Mouse (Mus musculus) layer of hippocampus, postnatal 14 days (tissue): ENCODE measurements around the gene Nup210l. TPM values are rescaled to one million over a fixed set of nuclear protein-coding genes. Genes with fewer than 3 reads are reported as not detected.

Experiments used
- DNase-seq, 2 experiments: peaks; one replicate each; pipeline ENCODE4 v3.0.0; 2021 to 2022; ENCODE audit warnings: low spot score in 2 of 2, mixed read lengths in 1 of 2
- total RNA-seq, 2 experiments: library from RNA; stranded (reverse); gene quantifications; 2 replicates each; pipeline ENCODE4 v1.2.3; 2021

The Nup210l gene
- total RNA-seq, 2 experiments from 2014 or later: 0.39 to 0.45 TPM

- no peak for DNase-seq
Observed at GRCm38 (mm10) chr3:90155996-90156395, 52.1 kb downstream of the Nup210l start.

- no peak for DNase-seq
Observed at GRCm38 (mm10) chr3:90159757-90160156, 55.8 kb downstream of the Nup210l start.

GRCm38 (mm10) chr3:90161541-90161940 lies 57.6 kb downstream of the Nup210l start:
- no peak for DNase-seq

- no peak for DNase-seq
Observed at GRCm38 (mm10) chr3:90179566-90179965, 75.6 kb downstream of the Nup210l start.

- no peak for DNase-seq
Observed at GRCm38 (mm10) chr3:90183581-90183980, 79.6 kb downstream of the Nup210l start.

- DNase-seq: no peak
Observed at GRCm38 (mm10) chr3:90190859-90191510, 87.1 kb downstream of the Nup210l start.

- DNase-seq: no peak
Observed at GRCm38 (mm10) chr3:90194759-90195158, 90.8 kb downstream of the Nup210l start.

- no peak for DNase-seq
Observed at GRCm38 (mm10) chr3:90195644-90196043, 91.7 kb downstream of the Nup210l start.

GRCm38 (mm10) chr3:90197548-90197947 lies 93.6 kb downstream of the Nup210l start:
- DNase-seq: no peak

- no peak for DNase-seq
Observed at GRCm38 (mm10) chr3:90202884-90203283, 99.0 kb downstream of the Nup210l start.

- no peak for DNase-seq
Observed at GRCm38 (mm10) chr3:90203619-90204018, 99.7 kb downstream of the Nup210l start.

GRCm38 (mm10) chr3:90204582-90204981 lies 100.7 kb downstream of the Nup210l start:
- DNase-seq: no peak

GRCm38 (mm10) chr3:90208662-90209061 lies 104.7 kb downstream of the Nup210l start:
- DNase-seq: no peak

GRCm38 (mm10) chr3:90209908-90210566 lies 106.1 kb downstream of the Nup210l start:
- DNase-seq: no peak

GRCm38 (mm10) chr3:90211475-90212398 lies 107.8 kb downstream of the Nup210l start:
- DNase-seq: no peak

GRCm38 (mm10) chr3:90212723-90213122 lies 108.8 kb downstream of the Nup210l start:
- DNase-seq: no peak

- DNase-seq: peak; percentile 93 to 96
Observed at GRCm38 (mm10) chr3:90213377-90213866, 109.5 kb downstream of the Nup210l start, which contains the start of the genes Rps27 and Rab13. Rps27 (minus strand) TSS chr3:90213651. Rab13 (plus strand) TSS chr3:90213695.

- no peak for DNase-seq
Observed at GRCm38 (mm10) chr3:90213956-90214684, 110.2 kb downstream of the Nup210l start.

- no peak for DNase-seq
Observed at GRCm38 (mm10) chr3:90215825-90216380, 112.0 kb downstream of the Nup210l start.

- DNase-seq: peak; percentile 36 to 74
Observed at GRCm38 (mm10) chr3:90220088-90220487, 116.2 kb downstream of the Nup210l start.
